Mouse (Mus musculus) lung, postnatal 0 days (tissue): ENCODE results near the gene Ddit4l. TPM values are rescaled to one million over a fixed set of nuclear protein-coding genes. Genes with fewer than 3 reads are reported as not detected.
A peak's percentile ranks its signal among the peaks of the same experiment; 100 is the strongest.

Experiments
- ATAC-seq: fragments of 200-750 bp; cut with Nextera tagmentation; 2 replicates; pipeline ENCODE4 v1.8.0; 2017; ENCODE audit warnings: moderate library complexity
- DNase-seq: peaks from one replicate; pipeline ENCODE4 v3.0.0-alpha.2; 2016; ENCODE audit warnings: low spot score
- H3K27ac ChIP-seq: fragments of 300-500 bp; sonication (generic); 2 replicates; pipeline ENCODE4 v1.5.1; 2014; ENCODE audit warnings: antibody characterized with exemption, mild to moderate bottlenecking, low read length, mixed read lengths
- H3K27me3 ChIP-seq: fragments of 300-500 bp; sonication (generic); replicated peaks from 2 replicates; pipeline ENCODE4 v1.6.1; 2014; ENCODE audit warnings: low read length, mixed read lengths; ENCODE audit not compliant: insufficient read depth
- H3K36me3 ChIP-seq: fragments of 300-500 bp; sonication (generic); 2 replicates; pipeline ENCODE4 v1.6.1; 2014; ENCODE audit warnings: low read length, mixed read lengths; ENCODE audit not compliant: insufficient read depth
- H3K4me1 ChIP-seq: fragments of 300-500 bp; sonication (generic); 2 replicates; pipeline ENCODE4 v1.6.1; 2014; ENCODE audit warnings: antibody characterized with exemption, low read depth, low read length, mixed read lengths; ENCODE audit not compliant: insufficient read depth
- H3K4me2 ChIP-seq: fragments of 300-500 bp; sonication (generic); replicated peaks from 2 replicates; pipeline ENCODE4 v1.6.1; 2014; ENCODE audit warnings: low read depth, mild to moderate bottlenecking, low read length, moderate library complexity, mixed read lengths
- H3K4me3 ChIP-seq: fragments of 300-500 bp; sonication (generic); 2 replicates; pipeline ENCODE4 v1.5.1; 2014; ENCODE audit warnings: low read depth, low read length
- H3K9ac ChIP-seq: fragments of 300-500 bp; sonication (generic); replicated peaks from 2 replicates; pipeline ENCODE4 v1.6.1; 2014; ENCODE audit warnings: low read depth, mild to moderate bottlenecking
- H3K9me3 ChIP-seq: fragments of 300-500 bp; sonication (generic); 2 replicates; pipeline ENCODE4 v1.6.1; 2016; ENCODE audit warnings: low read length, mixed read lengths
- CTCF ChIP-seq: IDR thresholded peaks from 2 replicates; pipeline ENCODE4 v1.5.1; 2016; ENCODE audit warnings: antibody characterized with exemption, mild to moderate bottlenecking
- EP300 ChIP-seq: IDR thresholded peaks from 2 replicates; pipeline ENCODE4 v1.6.1; 2016; ENCODE audit warnings: antibody characterized with exemption, mild to moderate bottlenecking, control low read depth
- whole genome bisulfite sequencing: fragments of 180-500 bp; shearing (Covaris S2); extraction: QIAGEN DNeasy Blood & Tissue Kit; methylation state at CpG from one replicate; pipeline ENCODE4 v1.1.7; 2014; 5-methylcytosine and 5-hydroxymethylcytosine counted together
- polyA plus RNA-seq: library from polyadenylated mRNA; unstranded; fragments of >200 nt; fragmentation: Nextera tagmentation; extraction: Ambion mirVana; gene quantifications from 2 replicates; pipeline ENCODE4 v1.2.1, GENCODE M21; 2015

The Ddit4l gene
- polyA plus RNA-seq, 1 experiment from 2014 or later: 4.5 TPM

GRCm38 (mm10) chr3:137610457-137611109, 10.8 kb upstream of the Ddit4l start:
- DNase-seq (peak; percentile 40), ATAC-seq (peak; percentile 49; the same call in 1 of the 2 replicates)
- Histone ChIP-seq H3K9me3 (no peaks in the 10 kb centered on the region), H3K27ac (no peak overlapping the region), H3K4me2 (peak overlapping the region; percentile 44), H3K27me3 (no peaks in the 10 kb centered on the region), H3K9ac (no peak overlapping the region), H3K4me1 (no peaks in the 10 kb centered on the region), H3K4me3 (peak overlapping the region; percentile 19; the same call in 1 of the 2 replicates), H3K36me3 (no peaks in the 10 kb centered on the region)
- TF ChIP-seq EP300: no peak
- no peak for TF ChIP-seq CTCF
- WGBS: 50% methylated on average over 6 of the region's 6 CpGs

GRCm38 (mm10) chr3:137611110-137611857, 10.1 kb upstream of the Ddit4l start:
- H3K4me3 ChIP-seq: peak overlapping the region; percentile 19; the same call in 1 of the 2 replicates
- TF ChIP-seq EP300 (no peak), CTCF (no peak)
- ATAC-seq (no peak), DNase-seq (peak; percentile 13)
- no peak overlapping the region for H3K27ac ChIP-seq
- H3K4me2 ChIP-seq: peak overlapping the region; percentile 44
- H3K9me3 ChIP-seq: no peaks in the 10 kb centered on the region
- no peaks in the 10 kb centered on the region for H3K27me3 ChIP-seq
- WGBS: 51% methylated on average over 4 of the region's 4 CpGs
- H3K36me3 ChIP-seq: no peaks in the 10 kb centered on the region
- H3K9ac ChIP-seq: no peak overlapping the region
- H3K4me1 ChIP-seq: no peaks in the 10 kb centered on the region

- Histone ChIP-seq H3K27me3 (no peaks in the 10 kb centered on the region), H3K9ac (no peak overlapping the region), H3K4me1 (no peaks in the 10 kb centered on the region), H3K4me3 (no peak overlapping the region), H3K9me3 (no peaks in the 10 kb centered on the region), H3K36me3 (no peaks in the 10 kb centered on the region), H3K27ac (no peak overlapping the region), H3K4me2 (no peak overlapping the region)
- ATAC-seq: peak; percentile 58; the same call in 1 of the 2 replicates
- TF ChIP-seq EP300 (no peak), CTCF (no peak)
- 47% methylated on average over 2 of the region's 2 CpGs for WGBS
- peak; percentile 35 for DNase-seq
Observed at GRCm38 (mm10) chr3:137611981-137612380, 9.4 kb upstream of the Ddit4l start.

GRCm38 (mm10) chr3:137620540-137620939, 872 bp upstream of the Ddit4l start:
- Histone ChIP-seq H3K27me3 (no peaks in the 10 kb centered on the region), H3K4me3 (no peak overlapping the region), H3K36me3 (no peaks in the 10 kb centered on the region), H3K9ac (no peak overlapping the region), H3K27ac (no peak overlapping the region), H3K4me1 (no peaks in the 10 kb centered on the region), H3K4me2 (no peak overlapping the region), H3K9me3 (no peaks in the 10 kb centered on the region)
- DNase-seq (no peak), ATAC-seq (no peak)
- 85% methylated on average over 5 of the region's 5 CpGs for WGBS
- TF ChIP-seq EP300 (no peak), CTCF (no peak)

GRCm38 (mm10) chr3:137622091-137622490, 679 bp downstream of the Ddit4l start:
- ATAC-seq (no peak), DNase-seq (no peak)
- no peak overlapping the region for H3K4me3 ChIP-seq
- TF ChIP-seq CTCF (no peak), EP300 (no peak)
- no peak overlapping the region for H3K9ac ChIP-seq
- no peaks in the 10 kb centered on the region for H3K9me3 ChIP-seq
- 43% methylated on average over 6 of the region's 6 CpGs for WGBS
- no peaks in the 10 kb centered on the region for H3K36me3 ChIP-seq
- H3K4me1 ChIP-seq: no peaks in the 10 kb centered on the region
- H3K27ac ChIP-seq: no peak overlapping the region
- no peak overlapping the region for H3K4me2 ChIP-seq
- H3K27me3 ChIP-seq: no peaks in the 10 kb centered on the region

- H3K27me3 ChIP-seq: no peaks in the 10 kb centered on the region
- peak overlapping the region; percentile 88 for H3K4me2 ChIP-seq
- no peaks in the 10 kb centered on the region for H3K9me3 ChIP-seq
- H3K4me3 ChIP-seq: peak overlapping the region; percentile 59
- H3K9ac ChIP-seq: no peak overlapping the region
- no peak for ATAC-seq
- no peaks in the 10 kb centered on the region for H3K36me3 ChIP-seq
- WGBS: 38% methylated on average over 14 of the region's 14 CpGs
- DNase-seq: no peak
- H3K4me1 ChIP-seq: no peaks in the 10 kb centered on the region
- H3K27ac ChIP-seq: no peak overlapping the region
- TF ChIP-seq EP300 (no peak), CTCF (no peak)
Observed at GRCm38 (mm10) chr3:137622895-137623580, 1.6 kb downstream of the Ddit4l start.
